Mouse (Mus musculus): Measurements from ENCODE around the gene Il22ra2. TPM values are rescaled to one million over a fixed set of nuclear protein-coding genes. Genes with fewer than 3 reads are reported as not detected.

Il22ra2 gene
- total RNA-seq (2015) = 4.3 and 4.6 TPM in 2 replicates
- total RNA-seq (2017) = 3.2 and 7.7 TPM in 2 replicates

DNA sequence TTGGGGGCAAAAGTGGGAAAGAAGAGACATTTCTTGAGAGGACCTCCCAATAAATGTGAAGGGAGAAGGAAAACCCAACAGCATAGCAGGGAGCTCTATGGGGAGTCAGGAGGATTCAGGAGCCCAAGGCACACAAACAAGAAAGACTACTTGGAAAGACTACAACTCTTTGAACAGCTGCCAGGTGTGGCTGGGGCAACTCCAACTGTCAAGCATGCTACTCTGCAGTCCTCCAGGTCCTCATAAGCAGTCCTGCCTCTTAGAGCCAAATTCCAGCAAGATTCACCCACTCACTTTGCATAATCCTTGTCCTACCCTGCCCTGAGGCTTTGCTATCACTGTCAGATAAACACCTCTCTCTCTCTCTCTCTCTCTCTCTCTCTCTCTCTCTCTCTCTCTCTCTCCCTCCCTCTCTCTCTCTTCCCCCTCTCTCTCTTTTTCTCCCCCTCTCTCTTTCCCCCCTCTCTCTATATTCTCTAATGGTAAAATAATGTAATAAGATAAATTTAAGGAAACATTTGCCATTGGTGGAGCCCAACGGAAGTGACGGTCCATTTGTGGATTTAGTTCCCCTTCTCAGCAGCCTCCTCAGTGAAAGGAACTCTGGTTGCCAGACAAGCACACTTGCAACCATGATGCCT, at the start of gene Il22ra2:
Il22ra2 (plus strand) TSS at position 591 of the 641 bp plus-strand sequence.
- ATAC-seq (replicated peaks; ENCODE audit: poor library complexity) = no peak

DNA sequence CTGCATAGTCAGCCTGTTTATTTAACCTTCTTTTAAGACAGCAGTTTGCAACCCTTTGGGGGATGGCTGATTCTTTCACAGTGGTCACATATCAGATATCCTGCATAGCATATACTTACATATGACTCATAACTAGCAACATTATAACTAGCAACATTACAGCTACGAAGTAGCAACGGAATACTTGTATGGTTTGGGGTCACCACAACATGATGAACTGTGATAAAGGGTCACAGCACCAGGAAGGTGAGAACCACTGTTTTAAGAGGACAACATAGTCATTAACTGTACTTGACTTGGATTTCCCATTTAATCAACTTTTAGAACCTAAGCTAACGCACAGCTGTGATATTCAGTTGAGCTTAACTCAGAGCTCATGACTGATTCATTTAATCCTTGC, 44.2 kb upstream of the Il22ra2 start:
- ATAC-seq (replicated peaks; ENCODE audit: poor library complexity) = no peak

DNA sequence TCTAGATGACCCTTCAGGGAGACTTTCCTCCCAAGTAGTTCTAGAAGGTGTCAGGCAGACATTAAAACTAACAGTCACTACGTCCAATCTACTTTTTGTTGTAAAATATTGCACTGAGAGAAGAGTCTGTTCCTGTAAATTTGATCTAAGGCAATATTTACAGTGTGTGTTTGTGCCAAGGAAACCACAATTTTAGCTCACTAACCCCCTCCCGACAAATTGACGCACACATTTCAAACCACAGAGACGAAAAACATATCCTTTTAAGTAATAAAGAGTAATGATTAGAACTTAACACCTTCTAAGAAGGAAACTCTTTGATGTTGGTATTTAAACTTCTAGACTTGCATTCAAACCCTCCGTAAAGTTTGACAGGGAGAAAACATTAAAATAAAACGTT, 43.8 kb upstream of the Il22ra2 start:
- ATAC-seq (replicated peaks; ENCODE audit: poor library complexity) = no peak

DNA sequence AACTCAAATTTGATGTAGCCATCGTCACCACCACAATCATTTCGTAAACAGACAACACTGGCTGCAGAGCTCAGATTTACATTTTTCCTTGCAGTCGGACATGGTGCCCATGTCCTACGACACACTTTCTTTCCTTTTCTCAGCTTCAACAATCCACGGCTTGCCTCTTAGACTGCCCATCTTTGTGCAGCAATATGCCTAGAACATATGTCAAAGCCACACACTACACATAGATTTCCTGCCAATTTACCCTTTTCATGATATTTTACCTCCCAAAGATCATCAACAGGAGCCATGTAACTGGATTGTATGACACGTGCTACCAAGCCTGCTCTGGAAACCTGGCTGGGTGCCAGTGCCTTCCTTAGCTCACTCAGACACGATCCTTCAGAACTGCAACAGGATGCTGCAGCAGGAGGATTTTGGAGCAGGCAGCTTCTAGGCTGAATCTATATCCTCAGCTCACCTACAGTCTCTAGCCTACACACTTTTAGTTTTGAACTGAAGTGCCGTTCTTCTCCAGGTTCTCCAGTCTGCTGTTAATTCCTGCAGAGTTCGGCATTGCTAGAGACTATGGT, 43.3 kb upstream of the Il22ra2 start:
- ATAC-seq (replicated peaks; ENCODE audit: poor library complexity) = no peak

DNA sequence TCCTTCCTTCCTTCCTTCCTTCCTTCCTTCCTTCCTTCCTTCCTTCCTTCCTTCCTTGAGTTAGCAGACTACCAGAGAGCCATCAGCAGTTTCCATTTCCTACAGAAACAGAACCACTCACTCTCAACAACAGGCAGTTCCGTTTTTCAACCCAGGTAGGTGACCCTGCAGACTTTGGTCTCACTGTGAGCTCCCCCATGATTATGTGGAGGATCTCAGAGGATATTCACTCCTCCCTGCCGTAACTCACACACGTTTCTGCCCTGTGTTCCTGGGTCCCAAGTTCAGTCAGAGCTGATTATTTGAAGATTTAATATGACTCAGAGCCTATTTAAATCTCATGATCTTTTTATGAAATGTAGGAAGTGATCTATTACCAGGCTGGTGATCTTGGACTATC, 41.1 kb upstream of the Il22ra2 start:
- ATAC-seq (replicated peaks; ENCODE audit: poor library complexity) = no peak

DNA sequence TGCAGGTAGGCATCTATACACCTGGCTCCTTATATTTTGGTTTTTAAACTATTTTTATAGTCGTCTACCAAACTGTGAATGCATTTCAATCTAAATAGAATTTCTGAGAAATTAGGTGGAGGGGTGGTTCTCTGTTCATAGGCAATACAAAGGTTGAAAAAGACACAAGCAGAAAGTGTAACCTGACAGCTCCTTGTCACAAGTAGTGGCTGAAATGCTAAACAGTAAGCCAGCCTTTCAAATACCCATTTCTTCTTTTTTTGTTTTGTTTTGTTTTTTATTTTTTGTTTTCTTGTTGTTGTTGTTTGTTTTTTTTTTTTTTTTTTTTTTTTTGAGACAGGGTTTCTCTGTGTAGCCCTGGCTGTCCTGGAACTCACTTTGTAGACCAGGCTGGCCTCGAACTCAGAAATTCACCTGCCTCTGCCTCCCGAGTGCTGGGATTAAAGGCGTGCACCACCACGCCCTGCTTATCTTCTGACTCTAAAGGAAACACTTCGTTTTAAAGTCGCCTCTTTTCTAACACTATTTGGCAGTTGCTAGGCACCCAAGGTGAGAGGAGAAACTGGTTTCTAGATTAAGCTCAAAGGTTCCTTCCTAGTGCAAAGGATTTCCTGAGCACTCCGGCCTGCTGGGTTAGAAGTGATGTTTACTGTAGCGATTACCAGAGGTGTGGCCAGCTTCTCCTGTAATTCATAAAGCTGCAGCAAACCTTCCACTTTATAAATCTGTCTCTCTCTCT, 39.8 kb upstream of the Il22ra2 start:
- ATAC-seq (replicated peaks; ENCODE audit: poor library complexity) = peak; percentile 39

DNA sequence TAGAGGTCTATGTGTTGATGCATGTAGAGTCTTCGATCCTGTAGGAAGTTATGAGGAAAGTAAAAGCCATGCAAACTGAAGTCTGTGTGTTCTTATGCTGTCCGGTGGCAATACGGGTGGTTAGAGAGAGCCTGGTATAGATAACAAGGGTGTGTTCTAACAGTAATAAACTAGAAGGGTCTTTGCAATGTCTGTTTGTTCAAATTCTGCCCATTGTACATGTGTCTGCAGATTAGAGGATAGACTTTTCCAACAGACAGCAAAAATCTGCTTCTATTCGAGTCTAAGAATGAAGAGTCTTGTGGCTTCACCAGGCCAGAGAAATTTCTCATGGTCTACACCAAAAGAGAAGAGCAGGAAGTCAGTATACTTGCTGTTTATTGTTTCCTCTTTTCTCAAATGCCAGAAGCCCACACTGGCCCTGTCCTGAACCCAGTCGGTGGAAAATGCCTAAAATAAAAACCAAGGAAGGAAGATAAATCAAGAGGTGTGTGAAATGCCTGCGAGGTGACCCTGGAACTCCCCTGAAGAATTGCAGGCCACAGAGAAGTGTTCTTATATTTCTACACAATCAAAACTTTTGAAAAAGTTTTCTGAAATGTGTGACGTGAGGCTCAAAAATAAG, 38.9 kb upstream of the Il22ra2 start:
- ATAC-seq (replicated peaks; ENCODE audit: poor library complexity) = 0 out of 2 replicates have a peak, but pooled peaks have one; percentile 2

DNA sequence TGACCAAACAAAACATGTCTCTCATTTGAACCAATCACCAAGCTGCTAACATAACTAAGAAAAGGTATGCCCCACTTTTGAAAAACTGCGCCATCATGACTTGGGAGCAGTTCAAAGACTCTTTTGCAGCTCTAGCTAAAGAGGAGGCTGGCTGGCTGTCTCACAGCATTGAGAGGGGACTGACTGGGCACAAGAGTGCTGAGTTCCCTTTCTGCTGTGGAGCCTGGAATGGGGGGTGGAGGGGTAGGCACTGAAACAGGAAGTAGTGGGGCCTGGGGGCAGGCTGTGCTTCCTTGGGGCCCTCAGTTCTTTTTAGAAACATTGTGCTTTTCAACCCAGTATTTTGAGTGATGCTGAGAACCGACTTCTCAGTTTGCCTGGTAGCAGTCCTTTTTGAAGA, 37.7 kb upstream of the Il22ra2 start:
- peak; percentile 65 for ATAC-seq (replicated peaks; ENCODE audit: poor library complexity)

DNA sequence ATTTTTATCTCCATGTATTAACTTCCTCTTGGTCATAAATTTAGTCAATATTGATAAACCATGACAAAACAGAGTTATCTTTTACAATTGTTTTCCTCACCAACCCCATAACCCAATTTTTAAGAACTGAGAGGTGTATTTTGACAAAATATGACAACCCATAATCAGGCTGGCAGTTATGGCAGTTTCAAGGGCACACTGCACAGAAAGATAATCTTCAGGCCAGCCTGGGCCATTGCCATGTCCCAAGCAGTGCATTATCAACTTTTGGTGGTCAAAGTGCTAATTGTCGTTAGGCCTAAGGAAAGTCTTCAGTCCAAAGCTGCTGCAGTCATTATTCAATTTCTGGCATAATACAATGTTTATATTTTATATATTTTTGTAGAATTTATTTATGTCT, 37.0 kb upstream of the Il22ra2 start:
- ATAC-seq (replicated peaks; ENCODE audit: poor library complexity) = 0 out of 2 replicates have a peak, but pooled peaks have one; percentile 16

DNA sequence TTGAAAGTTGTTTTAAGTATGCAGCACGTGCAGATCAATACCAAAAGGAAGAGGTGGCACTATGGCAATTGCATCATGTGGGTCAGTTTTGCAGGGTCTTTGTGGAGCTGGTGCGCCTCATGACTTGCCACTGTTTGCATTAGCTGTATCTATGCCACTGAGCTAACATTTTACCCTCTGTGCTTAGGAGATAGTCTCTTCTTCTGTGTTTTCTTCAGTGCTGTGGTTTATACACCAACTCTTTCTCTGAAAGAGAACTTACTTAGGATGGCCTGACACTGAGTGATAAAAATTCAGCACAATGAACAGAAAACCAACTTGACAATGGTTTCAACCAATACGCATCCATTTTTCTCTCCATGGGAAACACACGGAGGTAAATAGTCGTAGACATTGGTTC, 35.9 kb upstream of the Il22ra2 start:
- ATAC-seq (replicated peaks; ENCODE audit: poor library complexity) = peak; percentile 55

DNA sequence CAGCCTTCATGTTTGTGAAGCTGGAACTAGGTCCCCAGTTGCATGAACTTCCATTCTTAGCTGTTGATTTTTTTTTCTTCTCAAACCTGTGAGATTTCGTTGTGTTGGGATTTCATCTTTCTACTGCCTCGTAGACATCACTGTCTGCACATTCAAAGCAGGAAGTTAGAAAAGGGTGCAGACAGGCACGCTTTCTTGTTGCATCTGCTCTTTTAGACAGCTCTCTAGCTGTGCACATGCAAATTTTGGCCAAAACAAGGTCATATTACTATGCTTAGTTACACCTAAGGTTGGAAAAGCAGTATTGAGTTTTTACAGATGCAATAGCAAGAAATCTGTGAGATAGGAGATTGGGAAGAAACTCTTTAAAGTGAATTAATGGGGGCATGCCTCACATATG, 34.5 kb upstream of the Il22ra2 start:
- ATAC-seq (replicated peaks; ENCODE audit: poor library complexity) = no peak

DNA sequence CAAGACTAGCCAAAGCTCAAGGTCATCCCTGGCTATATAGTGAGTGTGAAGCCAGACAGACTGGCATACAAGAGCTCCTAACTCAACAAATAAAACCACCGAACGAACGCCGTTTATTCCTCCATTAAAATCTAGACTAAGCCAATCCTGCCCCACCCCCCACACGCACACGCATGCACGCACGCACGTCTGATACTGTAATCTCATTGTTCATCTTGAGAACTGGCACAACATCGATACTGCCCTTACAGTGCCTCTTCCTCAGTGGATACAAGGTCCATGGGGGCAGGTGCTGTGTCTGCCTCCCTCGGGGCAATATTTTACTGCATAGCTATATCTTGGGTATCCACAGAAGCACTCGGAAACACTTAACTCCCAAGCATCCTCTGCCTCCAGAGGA, 32.2 kb upstream of the Il22ra2 start:
- no peak for ATAC-seq (replicated peaks; ENCODE audit: poor library complexity)

DNA sequence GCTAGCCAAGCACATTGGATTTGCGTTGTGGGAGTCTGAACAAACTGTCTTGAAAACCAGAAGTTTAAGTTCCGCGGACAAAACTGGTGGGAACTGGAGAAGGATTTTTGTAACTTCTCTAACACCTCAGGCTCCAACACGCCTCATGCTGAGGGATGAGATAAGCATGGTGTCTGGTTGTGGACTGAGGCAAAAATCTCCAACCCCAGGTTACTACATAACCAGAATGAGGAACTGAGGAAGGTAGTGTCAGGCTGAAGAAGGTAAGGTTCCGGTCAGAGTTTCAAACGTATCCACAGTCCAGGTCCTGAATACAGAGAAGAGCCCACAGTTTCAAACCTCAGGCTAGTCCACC, 30.5 kb upstream of the Il22ra2 start:
- ATAC-seq (replicated peaks; ENCODE audit: poor library complexity) = peak; percentile 55

DNA sequence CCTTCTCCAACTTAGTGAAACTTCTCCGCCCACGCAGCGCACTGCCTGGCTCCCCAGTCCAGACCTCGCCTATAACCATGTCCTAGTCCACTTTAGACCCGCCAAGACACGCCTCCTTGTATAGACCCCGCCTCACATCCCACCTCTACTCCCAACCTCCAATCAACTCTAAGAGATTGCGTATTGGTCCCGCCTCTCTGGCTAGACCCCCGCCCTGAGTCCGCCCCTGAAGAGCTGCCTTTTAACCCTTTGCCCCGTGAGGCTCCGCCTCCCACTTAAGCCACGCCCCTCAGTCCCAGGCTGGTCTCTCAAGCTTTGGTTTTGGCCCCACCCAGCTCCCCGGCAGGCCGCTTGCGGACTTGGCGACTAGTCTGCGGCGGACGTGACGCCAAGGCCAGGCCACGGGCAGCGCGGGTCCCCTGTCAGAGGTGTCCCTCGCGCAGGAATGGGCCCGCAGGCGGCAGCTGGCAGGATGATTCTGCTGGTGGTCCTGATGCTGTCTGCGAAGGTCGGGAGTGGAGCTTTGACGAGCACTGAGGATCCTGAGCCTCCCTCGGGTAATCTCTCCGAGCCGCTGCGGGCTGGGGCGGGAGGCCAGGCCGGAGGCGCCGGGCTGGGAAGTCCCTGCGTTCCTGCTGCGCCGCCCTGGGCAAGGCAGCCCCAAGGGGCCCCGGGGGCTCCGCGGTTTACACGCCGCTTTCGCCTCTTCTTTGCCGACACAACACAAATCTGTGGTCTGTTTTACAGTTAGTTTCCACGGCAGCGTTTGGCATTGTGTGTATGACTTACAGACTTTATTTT, 30.0 kb upstream of the Il22ra2 start, which contains the start of gene Ifngr1:
Ifngr1 (plus strand) TSS at position 309 of the 801 bp plus-strand sequence.
- ATAC-seq (replicated peaks; ENCODE audit: poor library complexity) = peak; percentile 83

DNA sequence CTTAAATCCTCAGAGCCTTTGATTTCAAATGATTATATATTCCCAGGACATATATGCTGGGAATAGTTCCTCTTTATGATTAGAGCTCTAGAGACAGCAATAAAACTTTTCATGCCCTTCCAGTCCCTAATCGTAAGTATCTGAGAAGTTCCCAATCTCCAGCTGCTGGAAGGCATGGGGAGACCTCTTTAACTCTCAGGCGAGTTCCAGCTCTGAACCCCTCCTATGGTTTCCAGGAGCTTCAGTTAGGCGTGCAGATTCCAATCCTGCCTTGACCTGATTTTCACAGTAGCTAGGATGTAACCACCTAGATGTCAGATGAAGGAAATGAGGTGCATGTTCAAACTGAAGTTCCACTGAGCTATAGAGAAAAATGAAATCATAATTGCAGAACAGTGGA, 29.2 kb upstream of the Il22ra2 start:
- ATAC-seq (replicated peaks; ENCODE audit: poor library complexity) = no peak

DNA sequence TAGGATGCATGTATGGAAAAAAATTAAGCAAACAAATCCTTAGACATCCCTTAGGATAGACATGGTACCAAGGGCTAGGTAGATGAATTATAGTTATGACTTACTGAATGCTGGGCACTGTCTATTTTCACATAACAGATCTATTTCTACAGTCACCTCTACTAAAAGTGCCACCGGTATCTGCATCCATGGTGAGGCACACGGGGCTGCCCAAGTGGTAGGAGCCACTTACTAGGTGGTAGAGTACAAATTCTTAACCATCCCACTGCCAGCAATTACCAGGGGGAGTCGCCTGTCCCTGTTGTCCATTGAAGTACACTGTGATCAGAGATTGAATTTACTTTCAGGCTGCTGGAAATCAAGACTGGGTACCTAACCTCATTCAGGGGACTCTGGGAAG, 28.5 kb upstream of the Il22ra2 start:
- ATAC-seq (replicated peaks; ENCODE audit: poor library complexity) = no peak

DNA sequence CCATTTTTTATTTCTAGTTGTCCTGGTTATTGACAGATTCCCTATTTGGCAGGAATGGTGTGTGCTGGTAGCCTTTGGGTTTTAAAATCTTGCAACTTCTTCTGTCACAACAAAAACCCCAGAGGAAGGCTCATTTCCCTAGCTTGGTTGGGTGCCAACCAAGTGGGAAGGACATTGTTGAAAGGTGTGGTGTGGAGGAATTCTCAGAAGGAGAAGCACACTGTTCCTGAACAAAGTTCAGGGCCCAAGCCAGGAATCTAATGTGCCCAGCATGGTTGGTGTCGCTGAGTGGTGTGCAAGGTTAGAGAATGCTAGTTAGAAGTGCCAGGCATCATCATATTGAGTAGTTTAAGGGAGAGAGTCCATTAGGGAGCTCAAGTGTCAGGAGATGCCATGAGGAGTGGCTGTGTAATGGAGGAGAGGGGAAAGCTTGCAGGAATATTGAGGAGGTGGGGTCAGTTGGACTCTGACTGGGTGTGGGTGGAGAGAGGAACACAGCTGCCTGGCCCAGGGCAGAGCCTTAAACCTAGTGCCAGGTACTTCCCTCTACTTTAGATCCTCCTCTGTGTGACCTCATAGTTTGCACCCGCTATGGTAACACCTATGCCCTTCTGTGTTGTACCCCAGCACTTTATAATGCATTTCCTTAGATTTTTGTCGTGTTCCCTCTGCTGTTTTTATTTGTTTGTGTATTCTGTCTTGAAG, 27.4 kb upstream of the Il22ra2 start:
- no peak for ATAC-seq (replicated peaks; ENCODE audit: poor library complexity)

DNA sequence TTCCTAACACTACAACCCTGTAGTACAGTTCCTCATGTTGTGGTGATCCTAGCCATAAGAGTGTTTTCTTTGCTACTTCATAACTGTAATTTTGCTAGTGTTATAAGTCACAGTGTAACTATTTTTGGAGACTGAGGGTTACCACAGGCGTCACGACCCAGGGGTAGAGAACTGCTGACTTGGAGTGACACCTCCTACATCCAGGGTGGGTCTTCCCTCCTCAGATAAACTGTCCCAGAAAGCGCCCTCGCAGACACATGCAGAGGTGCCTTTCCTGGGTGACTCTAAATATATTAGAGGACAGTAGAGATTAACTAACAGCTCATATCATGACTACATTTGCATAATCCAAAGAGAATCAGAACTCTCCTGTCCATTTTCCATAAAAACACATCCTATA, 24.9 kb upstream of the Il22ra2 start:
- ATAC-seq (replicated peaks; ENCODE audit: poor library complexity) = no peak

DNA sequence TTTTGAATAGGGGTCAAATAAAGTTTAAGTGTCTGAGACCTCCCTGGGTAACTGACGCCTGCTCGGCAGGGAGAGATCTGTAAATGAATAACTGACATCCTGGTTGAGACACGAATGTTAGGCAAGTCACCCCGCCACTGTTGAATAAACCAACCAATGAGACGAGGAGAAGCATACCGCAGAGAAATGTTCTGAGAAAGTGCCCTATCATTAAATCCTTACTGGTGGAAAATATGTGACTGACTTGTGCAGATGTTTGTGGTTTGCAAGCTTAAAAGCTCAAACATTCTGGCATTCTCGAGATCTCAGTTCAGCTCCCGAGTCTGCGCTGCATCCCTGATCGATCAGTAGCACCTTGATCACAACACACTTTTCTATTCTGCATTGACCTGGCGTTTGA, 23.7 kb upstream of the Il22ra2 start:
- ATAC-seq (replicated peaks; ENCODE audit: poor library complexity) = peak; percentile 54
